Mouse (Mus musculus) right cerebral cortex, postnatal 4 days (tissue): Measurements from ENCODE around the gene Junb.

Experiments
- DNase-seq: peaks from one replicate; pipeline ENCODE4 v3.0.0-alpha.2; 2022

Gene Junb

GRCm38 (mm10) chr8:84987388-84987787 lies 8.9 kb upstream of the Junb start:
- no peak for DNase-seq

DNA sequence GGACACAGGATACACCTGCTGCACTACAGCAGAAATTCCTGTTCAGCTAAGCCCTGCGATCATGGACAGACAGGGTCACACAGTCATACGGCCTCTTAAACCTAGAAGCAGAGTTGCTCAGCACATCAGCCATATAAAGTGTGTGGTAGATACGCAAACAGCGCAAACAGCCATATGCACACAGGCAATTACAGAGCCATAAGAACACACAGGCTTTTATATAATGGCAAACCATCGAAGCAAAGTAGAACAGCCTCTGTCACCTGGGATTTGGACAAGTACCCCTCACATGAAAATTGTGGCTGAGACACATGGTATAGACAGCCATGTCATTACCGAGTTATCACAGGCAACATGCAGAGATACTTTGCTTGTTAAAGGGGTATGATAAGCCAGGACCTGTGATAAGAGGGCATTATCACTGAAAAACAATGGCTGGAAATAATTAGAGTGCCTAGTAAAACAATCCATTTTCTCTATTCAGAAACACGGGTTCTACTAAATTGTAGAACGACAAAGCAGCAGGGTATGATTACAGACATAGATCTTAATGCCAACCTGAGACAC lies 7.9 kb upstream of the Junb start:
- no peak for DNase-seq

GRCm38 (mm10) chr8:84985684-84986378 lies 7.3 kb upstream of the Junb start:
- DNase-seq = peak; percentile 94

GRCm38 (mm10) chr8:84985049-84985683 lies 6.6 kb upstream of the Junb start:
- no peak for DNase-seq

GRCm38 (mm10) chr8:84984294-84985048 lies 6.0 kb upstream of the Junb start:
- no peak for DNase-seq

DNA sequence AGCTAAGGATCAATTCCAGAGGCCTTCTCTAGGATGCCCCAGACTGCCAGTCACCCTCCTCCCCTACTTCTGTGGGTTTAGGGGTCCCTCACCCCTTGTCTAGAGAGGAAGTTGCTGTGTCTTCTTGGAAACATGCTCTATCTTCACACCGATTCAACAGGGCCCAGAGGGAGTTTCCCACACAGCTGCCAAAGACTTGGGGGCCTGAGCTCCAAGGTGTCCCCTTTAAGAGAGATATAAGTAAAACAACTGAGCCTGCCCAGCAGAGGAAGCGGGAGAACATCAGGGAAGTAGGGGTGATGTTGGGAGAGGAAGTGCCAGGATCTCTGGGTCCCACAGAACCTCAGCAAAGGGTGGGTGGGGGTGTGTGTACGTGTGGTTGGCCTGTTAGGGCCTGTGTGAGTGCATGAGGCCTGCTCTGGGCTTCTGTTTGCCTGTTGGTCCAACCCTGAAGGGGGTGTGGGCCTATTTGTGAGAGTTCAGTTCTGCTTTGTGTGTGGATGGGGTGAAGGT lies 4.0 kb upstream of the Junb start:
- DNase-seq = no peak

GRCm38 (mm10) chr8:84981644-84982498 lies 3.4 kb upstream of the Junb start:
- DNase-seq = no peak

GRCm38 (mm10) chr8:84980622-84981358 lies 2.3 kb upstream of the Junb start:
- DNase-seq = no peak

DNA sequence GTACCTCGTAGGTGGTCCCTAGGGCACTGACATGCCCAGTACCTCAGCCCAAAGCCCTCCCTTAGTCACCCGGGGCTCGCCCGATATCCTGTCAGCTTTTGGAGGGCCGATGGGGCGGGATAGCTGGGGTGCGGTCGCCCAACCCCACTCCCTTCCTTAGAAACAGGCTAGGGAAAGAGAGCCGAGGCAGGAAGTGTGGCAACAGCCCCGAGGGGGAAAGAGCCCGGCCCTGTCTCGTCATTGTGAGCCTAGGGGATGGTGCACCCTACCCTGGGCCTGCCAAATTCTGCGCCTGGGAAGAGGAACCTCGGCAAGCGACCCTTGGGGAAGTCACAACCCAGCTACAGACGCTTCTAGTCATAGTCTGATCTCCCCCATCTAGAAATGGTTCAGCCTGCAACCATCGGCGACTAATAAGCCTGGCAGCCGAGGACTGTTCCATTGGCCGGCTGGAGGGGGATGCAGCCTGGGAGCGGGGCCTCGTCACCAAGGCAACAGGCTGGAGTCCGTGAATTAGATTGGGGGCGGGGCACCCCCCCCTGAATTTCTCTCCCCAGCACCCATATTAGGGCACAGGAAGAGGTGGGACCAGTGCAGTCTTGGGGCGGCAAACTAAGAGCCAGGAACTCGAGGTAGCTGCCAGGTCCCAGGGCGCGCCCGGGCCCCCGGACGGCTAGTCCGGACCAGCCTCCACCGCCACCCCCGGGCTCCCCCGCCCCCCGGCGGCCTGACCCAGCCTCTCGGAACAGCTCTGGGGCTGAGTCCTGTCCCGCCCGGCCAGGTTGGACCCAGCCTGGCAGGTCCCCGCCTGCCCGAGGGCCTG lies 1.3 kb upstream of the Junb start:
- peak; percentile 86 for DNase-seq

DNA sequence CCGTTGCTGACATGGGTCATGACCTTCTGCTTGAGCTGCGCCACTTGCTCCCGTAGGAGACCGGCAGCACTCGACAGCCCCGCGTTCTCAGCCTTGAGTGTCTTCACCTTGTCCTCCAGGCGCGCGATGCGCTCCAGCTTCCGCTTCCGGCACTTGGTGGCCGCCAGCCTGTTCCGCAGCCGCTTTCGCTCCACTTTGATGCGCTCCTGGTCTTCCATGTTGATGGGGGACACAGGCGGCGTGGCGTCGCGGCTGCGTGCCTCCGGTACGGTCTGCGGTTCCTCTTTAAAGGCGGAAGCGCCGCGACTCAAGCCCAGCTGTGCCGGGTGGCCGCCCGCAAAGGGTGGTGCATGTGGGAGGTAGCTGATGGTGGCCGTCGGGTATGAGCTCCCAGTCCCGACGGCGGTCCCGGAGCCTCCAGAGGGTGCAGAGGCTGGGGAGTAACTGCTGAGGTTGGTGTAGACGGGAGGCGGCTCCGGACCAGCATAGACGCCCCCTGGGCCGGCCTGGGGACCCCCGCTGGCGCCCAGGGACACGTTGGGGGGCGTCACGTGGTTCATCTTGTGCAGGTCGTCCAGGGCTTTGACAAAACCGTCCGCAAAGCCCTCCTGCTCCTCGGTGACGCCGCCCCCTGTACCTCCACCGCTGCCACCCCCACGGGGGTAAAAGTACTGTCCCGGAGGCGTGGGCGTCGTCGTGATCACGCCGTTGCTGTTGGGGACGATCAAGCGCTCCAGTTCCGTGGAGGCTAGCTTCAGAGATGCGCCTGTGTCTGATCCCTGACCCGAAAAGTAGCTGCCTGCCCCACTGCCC lies 877 bp downstream of the Junb start:
- no peak for DNase-seq

GRCm38 (mm10) chr8:84976763-84977434 lies 1.6 kb downstream of the Junb start:
- no peak for DNase-seq

- DNase-seq = peak; percentile 90
Measured at GRCm38 (mm10) chr8:84976031-84976762, 2.3 kb downstream of the Junb start.

DNA sequence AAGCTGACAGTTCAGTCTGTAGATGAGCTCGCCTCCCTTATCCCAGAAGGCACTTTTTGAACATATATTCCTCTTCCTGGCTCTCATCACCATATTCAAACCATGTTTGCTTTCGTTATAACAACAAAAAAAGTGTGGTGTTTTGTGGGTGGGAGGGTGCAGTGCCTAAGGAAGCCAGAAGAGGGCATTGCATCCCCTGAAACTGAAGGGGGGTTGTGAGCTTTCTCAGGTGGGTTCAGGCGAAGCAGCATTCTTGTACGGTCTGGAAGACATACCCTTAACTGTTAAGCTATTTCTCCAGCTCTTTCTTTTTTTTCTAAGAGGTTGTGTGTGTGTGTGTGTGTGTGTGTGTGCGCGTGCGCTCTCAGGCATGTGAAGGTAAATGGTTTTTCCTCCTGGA lies 3.1 kb downstream of the Junb start:
- DNase-seq = peak; percentile 66

- DNase-seq = no peak
Measured at GRCm38 (mm10) chr8:84974543-84975142, 3.9 kb downstream of the Junb start.

GRCm38 (mm10) chr8:84973803-84974542 lies 4.5 kb downstream of the Junb start:
- DNase-seq = no peak

GRCm38 (mm10) chr8:84973079-84973478 lies 5.4 kb downstream of the Junb start:
- no peak for DNase-seq

DNA sequence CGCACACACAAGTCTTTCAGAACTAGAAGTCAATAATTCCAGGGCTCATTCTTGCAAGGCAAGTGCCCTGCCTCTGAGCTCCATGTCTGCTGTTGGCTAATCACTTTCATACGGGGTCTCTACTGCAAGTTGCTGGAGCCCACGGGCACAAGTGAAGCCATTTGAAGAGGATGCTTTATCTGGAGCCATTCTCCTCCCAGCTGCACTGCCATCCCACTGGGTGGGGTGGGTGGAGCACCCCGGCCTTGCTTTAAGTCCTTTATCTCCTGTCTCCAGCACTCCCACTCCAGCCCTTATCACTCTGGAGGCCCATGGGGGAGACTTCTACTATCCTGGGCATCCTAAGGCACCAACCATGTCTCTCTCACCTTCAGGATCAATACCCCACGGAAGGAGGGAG lies 7.6 kb downstream of the Junb start:
- no peak for DNase-seq
